Mouse (Mus musculus) spleen, postnatal 0 days (tissue): Measurements from ENCODE around the gene Zranb1. TPM values are rescaled to one million over a fixed set of nuclear protein-coding genes. Genes with fewer than 3 reads are reported as not detected.

Source experiments
- polyA plus RNA-seq: library from polyadenylated mRNA; unstranded; fragments of >200 nt; fragmentation: Nextera tagmentation; extraction: Ambion mirVana; gene quantifications from 2 replicates; pipeline ENCODE4 v1.2.1, GENCODE M21; 2015

Zranb1 gene
- 9.3 and 10.2 TPM in 2 replicates for polyA plus RNA-seq

DNA sequence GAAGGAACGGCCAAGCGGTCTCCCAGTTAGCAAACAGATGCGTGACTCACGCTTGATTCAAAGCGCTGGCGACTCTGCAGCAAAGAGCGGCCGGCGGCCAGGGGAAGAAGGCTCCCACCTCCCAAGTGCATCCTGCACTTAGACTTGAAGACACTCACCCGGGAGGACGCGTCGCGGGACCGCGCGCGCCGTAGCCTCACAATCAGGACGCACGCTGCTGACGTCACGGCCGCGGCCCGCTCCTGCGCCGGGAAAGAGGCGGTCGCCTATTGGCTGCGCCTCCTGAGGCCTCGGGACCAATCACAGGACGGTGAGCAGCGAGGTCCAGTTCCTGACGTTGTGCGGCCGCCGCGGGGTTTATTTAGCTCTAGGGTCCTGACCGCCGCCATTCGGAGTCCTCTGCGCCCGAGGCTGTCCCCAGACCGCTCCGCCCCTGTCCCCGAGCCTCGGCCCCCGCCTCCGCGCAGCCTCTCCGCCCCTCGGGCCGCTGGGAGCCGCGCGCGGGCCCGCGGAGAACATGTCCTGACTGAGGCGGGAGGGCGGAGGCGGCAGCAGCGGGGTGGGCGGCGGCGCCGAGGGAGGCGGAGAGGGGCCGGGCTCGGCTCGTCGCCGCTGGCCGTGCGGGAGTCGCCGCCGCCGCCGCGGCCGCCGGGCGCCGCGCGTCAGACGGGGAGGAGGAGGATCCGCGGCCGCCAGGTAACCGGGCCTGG, at the start of gene Zranb1:
Gene Zranb1 (plus strand): TSS at position 293 of the 710 bp plus-strand sequence.

Other genes with a start within 250 kb of the Zranb1 start
- gene Fam53b, start 117.3 kb upstream of the Zranb1 start, polyA plus RNA-seq, result 46.3 and 49.4 TPM in 2 replicates
- 27.9 and 28.0 TPM in 2 replicates for gene Eef1akmt2, start 78.5 kb upstream of the Zranb1 start, polyA plus RNA-seq
- 18.0 and 21.0 TPM in 2 replicates for gene Abraxas2, start 71.9 kb upstream of the Zranb1 start, polyA plus RNA-seq
- gene Fgfr2, start 192.2 kb downstream of the Zranb1 start, polyA plus RNA-seq, result 1.5 and 2.4 TPM in 2 replicates
- 19.3 and 25.0 TPM in 2 replicates for gene Ctbp2, start 193.2 kb downstream of the Zranb1 start, polyA plus RNA-seq